Mouse (Mus musculus) embryonic fibroblast, embryonic 13.5 days (primary cell): ENCODE data around the gene Marc2. TPM values are rescaled to one million over a fixed set of nuclear protein-coding genes. Genes with fewer than 3 reads are reported as not detected.

Source experiments
- H3K27ac ChIP-seq: 2 replicates; pipeline ENCODE4 v1.5.1; 2012; ENCODE audit warnings: low read length, control low read depth, inconsistent platforms; ENCODE audit not compliant: insufficient read depth
- H3K4me1 ChIP-seq: 2 replicates; pipeline ENCODE4 v1.6.1; 2011; ENCODE audit warnings: low read length; ENCODE audit not compliant: control insufficient read depth, insufficient read depth
- H3K4me3 ChIP-seq: 2 replicates; pipeline ENCODE4 v1.5.1; 2011; ENCODE audit warnings: mild to moderate bottlenecking, control low read depth, low read length; ENCODE audit not compliant: insufficient read depth
- CTCF ChIP-seq: IDR thresholded peaks from 2 replicates; pipeline ENCODE4 v1.5.1; 2011; ENCODE audit warnings: mild to moderate bottlenecking, control low read depth, low read length, moderate library complexity, borderline replicate concordance; ENCODE audit not compliant: insufficient read depth
- POLR2A ChIP-seq: IDR thresholded peaks from 2 replicates; pipeline ENCODE4 v1.6.1; 2011; ENCODE audit warnings: low read depth, mild to moderate bottlenecking, control low read depth, low read length, moderate library complexity
- polyA plus RNA-seq: library from polyadenylated mRNA; stranded (reverse); fragments of >200 nt; gene quantifications from 2 replicates; pipeline ENCODE4 v1.2.4, GENCODE M21; 2011; ENCODE audit warnings: low read depth; ENCODE audit not compliant: missing spikeins, insufficient read length

Marc2 gene
- 86.4 and 97.6 TPM in 2 replicates for polyA plus RNA-seq

- peaks cover 5% of the 10 kb centered on the region; the same call in 1 of the 2 replicates for H3K4me1 ChIP-seq
- peak within 1 kb of the TSS; percentile 49 for H3K27ac ChIP-seq
These were observed at the start of gene Marc2 for GRCm38 (mm10) chr1:184846092-184846750. TSS of gene Marc2 (minus strand) at chr1:184846451.

GRCm38 (mm10) chr1:184891998-184892397 lies 45.7 kb upstream of the Marc2 start:
- Histone ChIP-seq H3K4me1 (no peaks in the 10 kb centered on the region), H3K4me3 (no peak overlapping the region), H3K27ac (no peak overlapping the region)
- TF ChIP-seq POLR2A (no peak), CTCF (no peak)

More at GRCm38 (mm10) chr1:184846092-184846750, at the start of gene Marc2:
- peak within 1 kb of the TSS; percentile 94 for H3K4me3 ChIP-seq
- no peak for TF ChIP-seq POLR2A
- no peak for TF ChIP-seq CTCF

GRCm38 (mm10) chr1:184889454-184889853 lies 43.2 kb upstream of the Marc2 start:
- TF ChIP-seq POLR2A = no peak
- no peak for TF ChIP-seq CTCF
- Histone ChIP-seq H3K4me1 (no peaks in the 10 kb centered on the region), H3K4me3 (no peak overlapping the region), H3K27ac (no peak overlapping the region)

GRCm38 (mm10) chr1:184886160-184886559 lies 39.9 kb upstream of the Marc2 start:
- TF ChIP-seq CTCF (no peak), POLR2A (no peak)
- no peak overlapping the region for H3K27ac ChIP-seq
- no peak overlapping the region for H3K4me3 ChIP-seq
- no peaks in the 10 kb centered on the region for H3K4me1 ChIP-seq

GRCm38 (mm10) chr1:184882281-184883268 lies 36.3 kb upstream of the Marc2 start, which contains the start of gene C130074G19Rik:
TSS of gene C130074G19Rik (minus strand) at chr1:184883218.
- H3K27ac ChIP-seq = no peak within 1 kb of the TSS
- TF ChIP-seq POLR2A (no peak), CTCF (no peak)
- peak within 1 kb of the TSS; percentile 24 for H3K4me3 ChIP-seq
- no peaks in the 10 kb centered on the region for H3K4me1 ChIP-seq

- H3K4me1 ChIP-seq = no peaks in the 10 kb centered on the region
- H3K27ac ChIP-seq = no peak overlapping the region
- H3K4me3 ChIP-seq = no peak overlapping the region
- TF ChIP-seq CTCF = no peak
- TF ChIP-seq POLR2A = no peak
These were observed 35.6 kb upstream of the Marc2 start for GRCm38 (mm10) chr1:184881861-184882260.

GRCm38 (mm10) chr1:184881211-184881610 lies 35.0 kb upstream of the Marc2 start:
- H3K4me3 ChIP-seq = no peak overlapping the region
- no peak overlapping the region for H3K27ac ChIP-seq
- TF ChIP-seq POLR2A (no peak), CTCF (no peak)
- H3K4me1 ChIP-seq = no peaks in the 10 kb centered on the region

GRCm38 (mm10) chr1:184878860-184879259 lies 32.6 kb upstream of the Marc2 start:
- no peaks in the 10 kb centered on the region for H3K4me1 ChIP-seq
- no peak overlapping the region for H3K27ac ChIP-seq
- no peak overlapping the region for H3K4me3 ChIP-seq
- TF ChIP-seq CTCF (no peak), POLR2A (no peak)

GRCm38 (mm10) chr1:184877306-184877705 lies 31.1 kb upstream of the Marc2 start:
- Histone ChIP-seq H3K4me1 (no peaks in the 10 kb centered on the region), H3K27ac (no peak overlapping the region), H3K4me3 (no peak overlapping the region)
- TF ChIP-seq POLR2A (no peak), CTCF (no peak)
